Mouse (Mus musculus): ENCODE results near the gene 1700022I11Rik.

Gene 1700022I11Rik

DNA sequence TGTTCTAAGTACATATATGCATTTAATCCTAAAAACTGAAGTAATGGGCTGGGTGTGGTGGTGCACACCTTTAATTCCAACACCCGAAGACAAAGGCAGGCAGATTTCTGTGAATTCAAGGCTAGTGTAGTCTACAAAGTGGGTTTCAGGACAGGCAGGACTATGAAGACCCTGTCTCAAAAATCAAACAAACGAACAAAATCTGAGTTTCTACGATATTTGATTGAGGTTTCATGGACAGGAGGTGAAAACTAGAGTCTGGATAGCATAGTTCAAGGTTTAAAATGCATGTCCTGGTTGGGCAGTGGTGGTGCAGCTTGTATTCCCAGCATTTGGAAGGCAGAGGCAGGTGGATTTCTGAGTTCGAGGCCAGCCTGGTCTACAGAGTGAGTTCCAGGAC, at the start of gene 1700022I11Rik:
TSS of gene 1700022I11Rik (plus strand) at position 301 of the 400 bp plus-strand sequence.
- no peak for DNase-seq (ENCODE audit: low spot score in 2 of 2)

DNA sequence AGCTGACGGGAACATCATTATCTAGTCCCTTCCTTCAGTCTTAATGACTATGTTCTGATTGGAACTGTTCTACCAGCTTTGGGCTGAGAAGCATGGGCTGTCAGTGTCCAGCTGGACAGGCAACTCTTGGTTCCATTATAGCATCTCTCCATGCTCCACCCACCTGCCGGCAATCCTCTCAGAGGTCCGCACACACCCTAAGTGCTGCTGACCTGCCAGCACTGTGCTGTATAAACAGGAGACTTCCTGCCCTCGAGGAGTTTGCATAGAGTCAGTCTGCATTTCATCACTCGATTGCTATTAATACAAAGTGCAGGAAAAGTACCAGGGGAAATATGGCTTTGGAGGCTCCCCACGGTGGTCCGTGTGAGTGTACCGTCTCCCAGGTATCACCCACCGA, 48.7 kb upstream of the 1700022I11Rik start:
- DNase-seq (ENCODE audit: low spot score in 2 of 2) = no peak

DNA sequence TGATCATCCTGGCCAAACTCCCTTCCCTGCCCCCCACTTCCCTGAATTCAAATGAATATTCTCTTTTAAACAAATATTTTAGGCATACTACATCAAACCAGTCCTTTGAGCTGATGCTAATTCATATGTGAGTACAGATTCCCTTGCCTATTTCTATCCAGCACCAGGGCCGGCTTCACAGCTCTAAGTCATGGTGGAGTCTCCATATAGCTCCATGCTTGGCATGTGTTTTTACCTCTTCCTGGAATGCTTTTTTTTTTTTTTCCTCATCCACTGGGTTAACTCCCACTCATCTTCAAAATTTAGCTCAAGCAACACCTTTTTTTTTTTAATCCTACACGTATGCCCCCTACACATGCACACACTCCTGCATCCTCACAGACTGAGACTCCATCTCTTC, 47.9 kb upstream of the 1700022I11Rik start:
- no peak for DNase-seq (ENCODE audit: low spot score in 2 of 2)

DNA sequence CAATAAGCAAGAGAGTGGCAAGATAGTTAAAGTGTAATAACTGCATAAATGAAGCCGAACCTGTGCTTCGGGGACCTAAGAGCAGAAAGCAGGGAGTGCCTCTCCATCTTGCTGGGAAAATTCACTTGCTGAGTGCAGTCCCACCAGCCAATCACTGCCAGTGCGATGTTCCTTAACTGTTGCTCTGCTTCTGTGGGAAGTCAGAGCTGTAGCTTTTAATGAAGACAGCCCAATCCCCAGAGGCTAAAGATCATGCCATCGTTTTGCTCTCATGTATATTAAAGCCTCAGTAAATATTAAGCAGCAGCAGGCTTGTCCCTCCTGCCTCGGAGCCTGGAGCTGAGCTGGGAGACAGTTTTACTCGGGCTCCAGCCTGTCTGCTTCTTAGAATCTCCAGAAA, 47.3 kb upstream of the 1700022I11Rik start:
- DNase-seq (ENCODE audit: low spot score in 2 of 2) = no peak

DNA sequence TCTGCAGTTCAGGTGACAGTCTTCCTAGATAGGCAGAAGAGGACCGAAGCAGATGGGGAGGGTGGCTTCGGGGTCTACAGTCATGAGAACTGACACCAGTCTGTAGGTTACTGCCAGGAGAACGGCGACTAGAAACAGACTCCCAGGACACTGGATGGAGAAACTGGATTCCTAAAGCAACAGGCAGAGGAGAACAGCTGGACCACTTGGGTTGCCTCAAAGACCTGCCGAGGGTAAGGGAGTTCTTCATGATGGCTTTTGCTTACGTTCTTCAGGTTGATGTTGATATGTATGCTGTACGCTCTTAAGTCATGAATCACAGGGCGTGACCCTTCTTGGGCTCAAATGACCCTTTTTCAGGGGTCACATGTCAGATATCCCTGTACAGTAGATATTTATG, 46.9 kb upstream of the 1700022I11Rik start:
- no peak for DNase-seq (ENCODE audit: low spot score in 2 of 2)

DNA sequence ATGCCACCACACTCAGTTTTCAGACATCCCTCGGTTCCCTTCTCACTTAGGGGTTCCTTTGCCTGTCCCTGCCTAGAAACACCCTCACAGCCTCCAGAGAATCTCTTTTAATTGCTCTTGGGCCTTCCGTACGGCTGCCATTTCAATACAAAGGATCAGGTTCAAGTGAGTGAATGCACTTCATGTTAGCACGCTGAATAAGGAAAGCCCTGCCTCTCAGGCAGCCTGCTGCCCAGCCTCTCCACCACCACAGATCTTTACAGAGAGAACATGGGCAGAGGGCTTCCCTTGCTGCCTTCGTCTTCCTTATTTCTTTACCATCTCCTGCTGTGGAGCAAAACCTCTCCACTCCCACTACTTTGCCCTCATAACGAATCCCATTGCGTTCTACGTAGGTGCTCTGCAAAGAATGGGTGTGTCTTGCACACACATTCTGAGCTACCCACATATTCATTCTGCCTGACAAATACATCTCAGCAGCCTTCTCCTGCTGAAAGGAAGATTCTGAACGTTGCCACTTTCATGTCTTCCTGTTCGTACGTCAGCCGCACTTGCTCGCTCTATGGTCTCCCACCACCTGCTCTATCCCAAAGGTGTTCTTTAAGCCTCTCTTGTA, 45.2 kb upstream of the 1700022I11Rik start:
- DNase-seq (ENCODE audit: low spot score in 2 of 2) = no peak

DNA sequence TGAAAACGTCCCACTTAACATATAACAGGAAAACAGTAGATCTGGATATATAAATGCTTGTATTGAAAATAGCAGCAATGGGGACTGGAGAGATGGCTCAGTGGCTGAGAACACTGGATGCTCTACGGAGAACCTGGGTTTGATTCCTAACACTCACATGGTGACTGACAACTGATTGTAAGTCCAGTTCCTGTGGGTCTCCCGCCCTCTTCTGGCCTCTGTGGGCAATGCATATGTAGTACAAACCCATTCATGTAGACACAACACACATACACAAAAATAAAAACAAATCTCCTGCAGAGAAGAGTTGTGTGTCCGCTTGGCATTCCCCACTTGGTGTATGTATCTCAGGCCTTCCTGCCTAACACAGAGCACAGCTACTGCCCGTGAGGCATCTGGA, 41.2 kb upstream of the 1700022I11Rik start:
- DNase-seq (ENCODE audit: low spot score in 2 of 2) = no peak

DNA sequence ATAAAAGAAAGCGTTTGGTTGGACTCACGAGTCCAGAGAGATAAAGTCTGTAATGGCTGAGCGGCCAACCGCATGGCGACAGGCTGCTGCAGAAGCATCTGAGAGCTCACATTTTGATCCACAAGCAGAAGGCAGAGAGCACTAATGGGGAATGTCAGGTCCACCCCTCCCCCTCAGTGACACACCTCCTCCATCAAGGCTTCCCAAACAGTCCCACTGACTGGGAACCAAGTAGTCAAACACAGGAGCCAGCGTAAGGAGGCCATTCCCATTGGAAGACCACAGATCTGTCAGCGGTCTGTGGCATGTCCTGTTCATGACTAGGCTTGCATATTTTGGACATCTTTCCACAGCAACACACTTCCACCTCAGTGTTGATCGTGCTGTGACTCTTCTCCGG, 40.5 kb upstream of the 1700022I11Rik start:
- no peak for DNase-seq (ENCODE audit: low spot score in 2 of 2)

DNA sequence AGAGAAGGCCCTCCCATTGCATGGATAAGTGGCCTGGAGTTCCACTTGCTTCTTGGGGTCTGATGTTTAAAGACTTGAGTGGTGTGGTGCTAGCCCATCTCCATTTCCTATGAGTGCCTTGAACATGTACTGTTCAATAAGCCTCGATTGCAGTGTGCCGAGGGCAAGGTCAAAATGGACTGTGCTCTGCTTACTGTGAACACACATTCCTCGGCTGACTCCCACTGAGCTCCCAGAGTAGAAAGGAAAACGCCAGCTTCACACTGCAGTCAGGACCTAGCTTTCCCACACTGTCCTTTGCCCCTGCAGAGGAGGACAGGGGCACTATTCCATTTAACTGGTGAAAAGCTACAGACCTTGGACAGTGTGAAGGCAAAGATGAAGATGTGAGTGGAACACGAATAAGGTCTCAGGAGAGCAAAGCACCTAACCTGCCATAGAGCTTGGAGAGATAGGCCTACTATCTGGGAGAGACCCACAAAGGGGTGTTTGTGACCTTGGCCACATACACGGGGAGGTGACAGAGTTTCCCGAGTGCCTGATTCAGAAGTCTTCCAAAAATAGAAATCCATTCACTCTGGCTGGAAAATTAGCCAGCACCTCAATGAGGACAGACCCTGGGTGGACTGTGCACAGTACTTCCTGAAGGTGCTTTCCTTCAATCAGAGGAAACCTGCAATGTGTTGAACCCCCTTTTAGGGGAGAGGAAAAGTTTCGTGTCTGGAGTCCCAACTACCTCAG, 37.0 kb upstream of the 1700022I11Rik start:
- DNase-seq (ENCODE audit: low spot score in 2 of 2) = no peak

DNA sequence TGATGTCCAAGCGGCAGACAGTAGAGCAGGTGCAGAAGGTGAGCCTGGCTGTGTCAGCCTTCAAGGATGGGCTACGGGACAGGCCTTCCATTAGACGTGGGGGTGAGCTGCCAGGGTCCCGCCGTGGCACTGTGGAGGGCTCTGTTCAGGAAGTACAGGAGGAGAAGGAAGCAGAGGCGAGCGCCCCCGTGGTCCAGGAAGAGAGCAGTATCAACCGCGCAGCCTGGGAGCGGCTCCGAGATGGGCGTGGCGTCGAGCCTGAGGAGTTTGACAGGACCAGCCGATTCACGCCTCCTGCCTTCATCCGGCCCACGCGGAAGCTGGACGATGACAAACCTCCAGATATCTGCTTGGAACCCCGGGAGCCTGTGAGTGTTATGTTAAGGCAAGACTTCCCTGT, 35.8 kb upstream of the 1700022I11Rik start:
- DNase-seq (ENCODE audit: low spot score in 2 of 2) = peak; percentile 35 to 60

DNA sequence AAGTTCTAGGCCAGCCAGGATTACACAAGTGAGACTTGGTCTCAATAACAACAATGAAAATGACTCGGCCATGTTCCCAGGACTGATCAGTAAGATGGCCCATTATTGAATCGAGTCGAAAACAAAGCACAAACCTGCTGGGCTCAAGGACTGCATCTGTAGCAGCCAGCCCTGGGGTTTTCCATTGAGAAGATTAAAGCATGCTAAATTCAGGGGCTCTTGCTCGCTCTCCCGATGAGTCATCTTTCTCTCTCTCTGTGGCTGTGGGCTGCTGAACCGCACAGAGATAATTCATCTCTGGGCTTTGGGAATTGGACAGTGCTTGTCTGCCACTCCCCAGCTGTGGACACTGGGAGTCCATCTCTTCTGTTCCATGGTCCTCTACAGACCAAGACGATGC, 28.0 kb upstream of the 1700022I11Rik start:
- DNase-seq (ENCODE audit: low spot score in 2 of 2) = no peak

DNA sequence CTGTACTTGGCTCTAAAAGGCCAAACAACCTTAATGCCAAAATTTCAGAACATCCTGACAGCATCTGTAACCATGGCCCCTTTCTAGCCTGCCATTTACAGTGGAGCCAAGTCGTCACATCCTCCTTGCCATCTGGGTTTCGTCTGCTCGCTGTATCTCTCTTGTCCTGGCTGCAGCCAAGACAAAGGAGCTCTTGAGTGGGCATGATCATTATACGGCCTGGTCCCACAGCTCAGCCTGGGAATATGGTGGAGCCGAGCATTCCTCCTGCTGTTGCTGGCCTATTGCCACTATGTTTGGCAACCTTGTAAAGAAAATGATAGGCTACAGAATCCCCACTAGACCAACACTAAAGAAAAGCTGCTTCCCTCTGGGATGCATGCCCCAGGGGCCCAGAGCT, 26.1 kb upstream of the 1700022I11Rik start:
- no peak for DNase-seq (ENCODE audit: low spot score in 2 of 2)

DNA sequence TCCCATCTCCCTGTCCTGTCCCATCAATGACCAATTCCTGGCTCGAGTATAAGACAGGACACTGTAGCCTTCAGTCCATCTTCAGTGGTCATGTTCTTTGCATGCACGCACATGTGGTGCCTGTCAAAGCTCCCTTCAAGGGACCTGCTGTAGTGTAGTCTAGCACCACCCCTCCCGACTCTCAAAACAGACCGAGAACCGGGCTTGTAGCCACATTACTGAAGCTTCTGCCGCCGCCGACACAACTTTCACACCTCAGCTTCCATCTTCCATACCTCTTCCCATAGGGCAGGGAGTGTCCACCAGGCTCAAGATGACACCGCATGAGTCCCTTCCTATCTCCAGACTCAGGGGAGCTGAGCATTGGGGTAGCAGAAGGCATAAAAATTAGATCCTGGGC, 25.2 kb upstream of the 1700022I11Rik start:
- no peak for DNase-seq (ENCODE audit: low spot score in 2 of 2)

DNA sequence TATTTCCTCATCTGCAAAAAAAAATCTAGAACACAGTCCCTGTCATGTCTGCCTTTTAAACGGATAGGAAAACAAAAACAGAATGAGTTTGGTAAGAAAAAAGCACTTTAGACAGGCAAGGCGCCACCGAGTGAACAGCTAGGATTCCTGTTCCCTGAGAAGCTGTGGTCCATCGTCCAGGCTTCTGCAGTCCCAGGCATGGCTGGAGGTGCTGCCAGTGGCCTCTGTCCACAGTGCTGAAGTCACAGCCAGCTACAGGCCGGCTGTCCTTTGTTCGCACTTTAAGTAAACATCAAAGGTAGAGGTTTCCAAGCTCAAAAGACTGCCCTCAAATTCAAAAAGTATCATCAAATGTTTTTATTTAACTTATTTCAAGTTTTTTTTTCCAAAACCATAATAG, 24.4 kb upstream of the 1700022I11Rik start:
- DNase-seq (ENCODE audit: low spot score in 2 of 2) = no peak

DNA sequence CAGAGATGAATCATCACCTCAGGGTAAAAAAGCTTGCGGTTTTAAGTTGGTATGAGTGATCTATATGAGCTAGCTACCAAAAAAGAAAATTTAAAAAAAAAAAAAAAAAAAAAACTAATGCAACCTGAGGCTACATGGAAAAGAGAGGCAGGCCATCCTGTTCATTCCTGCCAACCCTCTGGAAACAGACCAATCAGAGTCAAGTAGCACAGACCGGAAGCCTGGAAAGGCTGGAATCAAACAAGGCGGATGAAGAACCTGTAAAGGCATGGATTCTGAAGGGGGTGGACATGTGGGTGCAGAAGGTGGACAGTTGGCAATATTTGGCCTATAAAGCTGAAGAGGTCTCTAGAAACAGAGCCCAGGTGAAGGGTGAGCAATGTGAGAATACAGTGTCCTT, 24.0 kb upstream of the 1700022I11Rik start:
- DNase-seq (ENCODE audit: low spot score in 2 of 2) = no peak

DNA sequence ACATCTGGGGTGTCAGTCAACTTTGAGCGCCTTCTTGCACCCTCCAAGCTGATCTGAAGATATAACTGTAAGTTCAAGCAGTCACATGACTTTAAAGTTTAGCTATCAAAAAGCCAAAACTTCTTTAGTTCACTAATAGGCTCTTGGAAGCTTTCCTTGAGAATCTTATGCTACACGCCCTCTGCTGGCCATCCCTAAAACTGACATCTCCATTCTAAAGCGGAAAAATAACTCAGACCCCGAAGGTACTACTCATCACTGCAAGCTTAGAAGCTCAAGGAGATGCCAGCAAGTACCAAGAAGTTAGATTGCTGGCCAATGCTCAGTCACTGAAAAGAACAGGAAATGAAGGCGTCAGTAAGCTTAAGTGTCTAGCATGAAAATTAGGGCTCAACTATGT, 23.5 kb upstream of the 1700022I11Rik start:
- peak in 1 of 2 experiments; percentile 41 for DNase-seq (ENCODE audit: low spot score in 2 of 2)

DNA sequence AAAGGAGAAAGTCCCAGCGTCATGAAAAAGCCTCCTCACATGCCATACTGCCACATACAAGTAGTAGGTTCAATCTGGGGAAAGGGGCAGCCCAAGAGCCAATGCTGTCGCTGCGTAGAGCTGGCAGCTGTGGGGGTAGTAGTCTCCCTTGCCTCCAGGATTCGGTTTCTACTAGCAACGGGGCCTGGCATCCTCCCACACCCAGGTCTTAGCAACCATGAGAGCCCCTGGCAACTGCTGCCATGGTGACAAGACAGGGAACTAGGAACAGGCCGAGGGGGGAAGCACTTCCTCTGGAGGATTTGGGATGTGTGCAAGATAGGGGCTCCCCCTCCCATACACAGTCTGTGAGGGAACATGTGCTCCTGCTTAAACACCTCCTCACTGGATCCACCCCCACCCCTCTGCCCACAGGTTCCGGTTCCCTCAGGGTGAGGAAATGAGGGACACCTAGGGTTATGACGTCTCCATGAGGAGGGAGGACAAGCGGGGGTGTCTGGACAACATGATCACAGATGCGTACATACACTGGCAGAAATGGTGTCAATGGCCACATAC, 22.6 kb upstream of the 1700022I11Rik start:
- no peak for DNase-seq (ENCODE audit: low spot score in 2 of 2)

DNA sequence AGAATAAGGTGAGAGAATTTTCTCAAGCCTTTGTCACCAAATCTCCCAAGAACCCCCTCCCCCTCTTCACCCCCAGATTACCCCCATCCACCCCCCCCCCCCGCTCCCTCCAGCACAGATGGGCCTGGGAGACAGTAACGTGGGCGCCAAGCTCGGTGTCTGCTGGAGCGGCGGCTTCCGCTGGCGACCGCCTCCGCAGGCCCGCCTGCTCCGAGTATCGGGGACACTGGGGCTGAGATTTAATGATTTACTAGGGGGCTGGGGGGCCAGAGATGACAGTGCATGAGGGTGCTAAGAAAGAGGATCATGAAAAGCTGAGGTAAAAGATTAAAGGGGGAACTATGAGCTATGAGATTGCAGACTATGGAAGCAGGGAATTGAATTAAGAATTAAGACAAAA, 20.9 kb upstream of the 1700022I11Rik start:
- DNase-seq (ENCODE audit: low spot score in 2 of 2) = no peak

DNA sequence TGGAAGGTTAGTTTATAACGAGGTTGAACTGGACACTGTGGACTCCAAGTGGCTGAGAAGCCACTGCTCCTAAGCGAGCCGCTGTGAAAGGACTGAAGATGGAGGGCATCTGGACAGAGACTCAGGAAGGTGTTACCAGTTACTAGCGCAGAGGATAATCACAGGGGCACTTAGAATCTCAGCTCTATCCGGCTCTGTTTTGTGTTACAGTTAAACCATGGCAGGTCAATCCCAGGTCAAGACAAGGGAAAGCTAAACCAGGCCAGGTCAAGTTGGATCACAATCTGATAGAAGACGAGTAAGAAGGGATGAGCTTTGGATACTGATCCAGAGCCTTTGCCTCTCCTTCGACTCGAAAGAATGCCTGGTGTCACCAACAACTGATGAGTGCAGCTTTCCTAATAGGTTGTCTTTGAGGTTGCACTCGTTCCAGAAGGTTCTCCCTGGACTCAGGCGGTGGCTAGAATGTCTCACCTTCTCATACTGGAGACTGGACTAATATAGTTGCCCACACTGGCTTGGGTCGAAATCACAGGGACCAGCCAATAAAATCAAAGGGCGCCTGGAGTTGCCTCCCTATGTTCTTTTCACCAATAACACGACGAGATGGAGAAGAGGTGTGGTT, 20.2 kb upstream of the 1700022I11Rik start:
- no peak for DNase-seq (ENCODE audit: low spot score in 2 of 2)

DNA sequence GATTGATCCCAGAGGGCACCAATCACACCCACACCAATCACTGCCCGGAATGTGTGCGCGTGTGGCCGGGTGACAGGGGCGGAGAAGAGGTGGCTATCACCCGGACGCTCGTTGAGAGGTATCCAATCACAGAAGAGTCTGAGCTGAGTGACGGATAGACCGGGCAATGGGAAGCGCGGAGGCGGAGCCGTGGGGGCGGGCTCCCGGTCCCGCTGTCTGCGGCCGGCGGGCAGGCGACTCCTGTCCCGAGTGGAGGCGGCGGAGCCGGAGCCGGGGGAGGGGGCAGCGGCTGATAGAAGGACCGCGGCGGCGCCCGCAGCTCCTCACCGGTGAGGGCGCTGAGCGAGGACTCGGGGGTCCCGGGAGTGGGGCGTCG, 19.7 kb upstream of the 1700022I11Rik start, which contains the start of gene Dnajb5:
TSS of gene Dnajb5 (plus strand) at position 139 of the 376 bp plus-strand sequence.
- peak; percentile 97 to 98 for DNase-seq (ENCODE audit: low spot score in 2 of 2)

DNA sequence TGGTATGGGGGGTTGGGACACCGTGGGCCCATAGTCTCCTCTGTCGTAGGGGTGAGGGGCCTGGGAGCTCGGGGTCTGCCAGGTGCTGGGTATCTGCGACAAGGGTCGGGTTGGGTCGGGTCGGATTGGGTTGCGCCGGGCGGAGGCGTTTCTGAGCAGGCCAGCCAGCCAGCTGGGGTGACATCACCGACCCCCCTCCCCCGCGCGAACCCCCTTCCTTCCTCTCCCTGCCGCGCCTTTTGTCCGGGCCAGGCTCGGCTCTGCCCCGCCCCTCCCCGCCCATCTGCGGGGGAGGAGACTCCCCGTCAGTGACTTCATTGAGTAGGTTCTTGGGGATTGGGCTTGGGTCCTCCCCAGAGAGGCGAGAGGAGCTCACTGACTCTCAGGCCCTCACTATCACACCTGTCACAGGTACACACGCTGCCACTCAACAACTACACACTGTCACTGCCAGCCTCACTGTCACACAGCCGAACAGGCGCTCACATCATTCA, 19.3 kb upstream of the 1700022I11Rik start:
- peak; percentile 78 to 81 for DNase-seq (ENCODE audit: low spot score in 2 of 2)

Measured in urinary bladder, postnatal 36 days (tissue).